Mouse (Mus musculus) thymus, postnatal 14 days (tissue): ENCODE measurements around the gene Gm12253.

Source experiments
- DNase-seq: peaks from one replicate; pipeline ENCODE4 v3.0.0; 2021

Gene Gm12253

DNA sequence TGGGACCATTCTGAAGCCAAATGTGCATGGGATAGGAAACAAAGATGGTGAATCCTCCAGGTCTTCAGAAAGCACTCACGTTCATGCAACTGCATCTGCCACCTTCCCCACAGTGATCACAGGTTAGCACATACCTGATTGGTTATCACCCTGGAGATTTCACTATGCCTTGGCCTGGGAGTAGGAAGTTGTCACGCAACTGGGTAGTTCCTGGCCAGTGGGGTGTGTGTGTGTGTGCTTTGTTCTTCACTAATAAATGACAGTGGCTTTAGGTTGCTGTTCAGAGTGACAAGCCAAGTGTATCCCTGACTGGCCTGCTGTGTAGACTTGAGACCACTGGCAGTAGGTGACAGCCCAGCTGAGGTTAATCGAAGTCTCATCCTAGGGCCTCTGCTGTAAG is at the start of gene Gm12253:
Gene Gm12253 (plus strand): TSS at position 301 of the 400 bp plus-strand sequence.
- DNase-seq = no peak

DNA sequence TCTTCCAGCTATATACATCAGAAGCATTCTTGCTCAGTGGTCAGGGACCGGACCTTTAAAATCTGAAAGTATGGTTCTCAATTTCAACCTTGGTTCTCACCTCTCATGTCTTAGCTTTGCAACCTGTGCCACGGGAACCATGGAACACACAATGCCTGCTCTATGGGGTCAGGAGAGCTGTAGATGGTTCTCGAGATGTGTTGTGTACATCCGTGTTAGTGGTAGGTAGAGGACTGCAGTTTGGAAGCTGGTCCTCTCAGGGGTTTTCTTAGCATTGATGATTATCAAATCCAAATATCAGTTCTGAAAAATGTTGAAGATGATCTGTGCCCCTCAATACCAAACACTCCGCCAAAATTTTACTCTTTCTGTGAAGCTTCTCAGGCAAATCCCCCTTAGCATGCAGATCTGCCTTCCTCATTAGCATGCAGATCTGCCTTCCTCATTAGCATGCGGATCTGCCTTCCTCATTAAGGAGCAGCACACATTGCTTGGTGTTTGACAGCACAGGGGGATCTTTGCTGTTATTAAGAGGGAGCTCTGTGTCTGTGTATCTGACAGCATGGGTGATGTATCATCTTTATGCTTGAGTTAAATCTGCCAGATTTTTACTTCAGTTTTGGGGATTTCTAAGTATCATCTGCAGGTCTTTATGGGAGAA is 32.2 kb upstream of the Gm12253 start:
- no peak for DNase-seq

DNA sequence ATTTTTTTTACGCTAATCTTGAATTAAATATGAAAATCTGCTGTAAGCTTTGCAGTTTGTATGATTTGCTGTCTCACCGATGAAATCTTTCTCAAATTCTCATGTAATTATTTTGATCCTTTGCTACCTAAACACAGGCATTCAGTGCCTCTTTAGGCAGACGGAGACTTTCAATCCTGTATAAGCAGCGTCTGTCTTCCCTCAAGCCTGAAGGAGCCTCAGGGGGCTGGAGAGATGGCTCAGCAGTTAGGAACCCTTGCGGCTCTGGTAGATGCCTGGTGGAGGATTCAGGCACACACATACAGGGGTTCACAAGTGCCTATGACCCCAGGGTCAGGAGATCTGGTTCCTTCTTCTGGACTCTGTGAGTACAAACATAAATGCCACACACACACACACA is 31.7 kb upstream of the Gm12253 start:
- DNase-seq = no peak

DNA sequence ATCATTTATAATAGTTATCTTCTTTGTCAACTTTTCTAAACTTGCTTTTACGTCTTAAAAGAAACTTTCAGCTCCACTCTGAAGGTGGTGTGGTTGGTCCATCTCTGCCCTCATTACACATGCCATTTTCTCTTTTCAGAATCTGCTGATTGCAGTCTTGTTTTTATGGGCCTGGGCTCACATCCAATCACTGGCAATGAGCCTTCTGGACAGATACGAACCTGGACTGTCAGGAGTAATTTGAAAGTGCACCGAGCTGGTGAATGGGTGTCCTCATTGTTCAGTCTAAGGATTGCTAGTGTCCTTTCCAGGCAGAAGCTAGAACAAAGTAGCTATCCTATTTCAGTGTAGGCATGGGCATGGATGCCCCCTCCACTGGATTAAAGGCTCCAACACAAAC is 24.3 kb upstream of the Gm12253 start:
- DNase-seq = no peak

DNA sequence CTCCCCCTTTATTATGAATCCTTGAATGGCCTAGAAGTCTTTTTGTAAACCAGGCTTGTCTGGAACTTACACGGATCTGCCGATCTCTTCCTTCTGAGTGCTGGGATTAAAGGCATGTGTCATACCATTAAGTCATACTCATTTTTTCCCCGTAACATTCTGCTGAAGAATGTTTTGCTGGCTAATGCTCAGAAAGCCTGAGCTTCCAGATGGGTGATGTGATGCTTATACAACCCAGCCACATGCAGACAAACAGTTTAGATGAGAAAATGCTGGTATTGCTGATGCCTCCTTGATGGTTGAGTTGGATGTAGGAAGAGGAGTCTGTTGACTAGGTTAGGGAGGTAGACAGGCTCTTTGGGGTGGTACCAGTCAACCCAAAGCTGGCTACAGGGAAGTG is 14.0 kb upstream of the Gm12253 start:
- no peak for DNase-seq

DNA sequence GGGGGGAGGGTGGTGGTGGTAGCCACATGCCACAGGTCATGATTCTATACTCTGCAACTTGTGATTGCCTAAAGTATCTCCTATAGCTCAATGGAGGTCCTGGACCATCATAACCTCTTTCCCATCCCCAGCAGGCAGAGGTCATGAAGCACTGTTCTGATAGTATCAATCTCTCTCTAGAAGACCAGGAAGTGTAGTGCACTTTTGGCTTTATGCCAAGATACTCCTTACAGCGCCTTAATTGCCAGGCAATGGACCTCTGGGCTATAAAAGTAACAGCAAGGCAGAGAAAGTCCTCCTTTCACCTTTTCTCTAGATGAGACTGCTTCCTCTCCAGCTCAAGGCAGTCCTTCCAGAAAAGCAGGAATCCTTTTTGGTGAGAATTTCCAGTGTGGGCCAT is 11.5 kb upstream of the Gm12253 start, which contains the start of gene 1810065E05Rik:
Gene 1810065E05Rik (plus strand): TSS at position 297 of the 400 bp plus-strand sequence.
- no peak for DNase-seq

DNA sequence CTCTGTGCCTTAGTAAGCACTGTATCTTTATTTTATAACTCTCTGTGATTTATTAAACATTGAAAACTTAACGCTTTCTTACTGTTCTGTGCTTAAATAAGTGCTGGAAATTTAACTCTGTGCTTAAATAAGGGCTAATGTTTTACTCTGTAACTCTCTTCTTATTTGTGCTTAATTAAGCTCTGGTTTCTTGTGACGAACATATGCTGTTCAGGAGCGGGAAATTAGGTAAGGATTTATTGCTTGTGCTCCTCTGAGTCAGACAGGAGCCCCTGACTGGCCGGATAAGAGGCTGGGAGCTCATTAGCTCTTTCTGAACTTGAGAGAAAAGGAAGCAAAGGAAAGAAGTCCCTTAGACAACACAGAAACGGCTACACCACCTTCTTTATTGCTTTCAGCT is 5.5 kb downstream of the Gm12253 start:
- DNase-seq = no peak

DNA sequence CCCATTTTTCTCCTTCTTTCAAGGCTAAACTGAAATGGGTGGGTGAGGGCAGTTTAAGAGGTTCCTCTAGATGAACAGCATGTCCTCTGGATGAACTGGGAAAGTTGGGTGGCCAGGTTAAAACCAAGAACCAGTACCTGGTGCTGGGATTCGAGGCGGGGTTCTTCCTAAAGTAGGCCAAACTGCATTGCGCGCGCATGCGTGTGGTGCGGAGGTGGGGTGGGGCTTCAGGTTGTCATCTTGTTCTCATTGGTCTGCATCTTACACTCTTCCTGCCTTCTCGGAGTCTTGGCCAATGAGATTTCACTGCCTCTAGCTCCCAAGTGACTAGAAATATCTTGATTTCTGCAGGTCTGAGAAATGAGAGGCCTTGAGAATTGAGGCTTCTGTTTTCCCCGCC is 20.4 kb downstream of the Gm12253 start, which contains the start of gene Lypd9:
Gene Lypd9 (minus strand): TSS at position 165 of the 400 bp plus-strand sequence.
- no peak for DNase-seq

DNA sequence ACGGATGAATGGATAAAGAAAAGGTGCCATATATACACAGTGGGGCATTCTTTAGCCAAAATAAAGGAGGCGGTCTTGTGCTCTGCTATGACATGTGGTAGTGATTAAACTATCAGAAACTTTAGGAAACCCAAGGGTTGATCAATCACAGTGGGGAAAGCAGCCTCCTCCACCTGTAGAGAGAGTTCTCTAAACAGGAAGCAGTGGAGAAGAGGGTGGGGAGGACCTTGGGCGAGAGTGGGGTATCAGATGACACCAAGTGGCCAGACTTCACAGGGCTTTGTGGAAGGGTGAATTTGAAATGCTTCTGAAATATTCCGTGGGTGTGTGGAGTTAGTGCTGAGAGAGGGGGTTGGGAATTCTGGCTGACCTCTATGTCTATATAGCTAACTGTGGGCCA is 21.2 kb downstream of the Gm12253 start:
- no peak for DNase-seq

DNA sequence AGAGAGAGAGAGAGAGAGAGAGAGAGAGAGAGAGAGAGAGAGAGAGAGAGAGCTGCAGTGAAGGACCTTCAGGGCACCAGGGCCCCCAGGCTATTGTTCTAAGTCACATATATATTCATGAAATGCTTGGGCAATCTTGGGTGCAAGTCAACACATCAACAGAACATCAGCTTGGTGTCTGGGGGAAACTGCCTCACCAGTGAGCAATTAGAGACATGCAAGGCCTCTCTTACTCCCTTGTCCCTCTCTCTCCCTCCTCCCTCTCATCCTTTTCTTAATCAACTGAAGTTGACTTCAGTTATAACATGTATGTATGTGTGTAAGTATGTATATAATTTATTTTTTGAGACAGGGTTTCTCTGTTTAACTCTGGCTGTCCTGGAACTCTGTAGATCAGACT is 29.8 kb downstream of the Gm12253 start, which contains the start of gene Olfr30:
Gene Olfr30 (minus strand): TSS at position 101 of the 400 bp plus-strand sequence.
- no peak for DNase-seq
